Mouse (Mus musculus) CD8-positive naive resting alpha-beta T cell, adult 57 days (primary cell): ENCODE data around the gene Adcy7. TPM values are rescaled to one million over a fixed set of nuclear protein-coding genes. Genes with fewer than 3 reads are reported as not detected.

Experiments
- total RNA-seq: library from RNA; stranded (reverse); gene quantifications from one replicate; pipeline ENCODE4 v1.2.4, GENCODE M21; 2023

Gene Adcy7
- total RNA-seq: 251 TPM

GRCm38 (mm10) chr8:88272231-88273050, at the start of gene Adcy7:
Adcy7 (plus strand) TSS chr8:88272403.

DNA sequence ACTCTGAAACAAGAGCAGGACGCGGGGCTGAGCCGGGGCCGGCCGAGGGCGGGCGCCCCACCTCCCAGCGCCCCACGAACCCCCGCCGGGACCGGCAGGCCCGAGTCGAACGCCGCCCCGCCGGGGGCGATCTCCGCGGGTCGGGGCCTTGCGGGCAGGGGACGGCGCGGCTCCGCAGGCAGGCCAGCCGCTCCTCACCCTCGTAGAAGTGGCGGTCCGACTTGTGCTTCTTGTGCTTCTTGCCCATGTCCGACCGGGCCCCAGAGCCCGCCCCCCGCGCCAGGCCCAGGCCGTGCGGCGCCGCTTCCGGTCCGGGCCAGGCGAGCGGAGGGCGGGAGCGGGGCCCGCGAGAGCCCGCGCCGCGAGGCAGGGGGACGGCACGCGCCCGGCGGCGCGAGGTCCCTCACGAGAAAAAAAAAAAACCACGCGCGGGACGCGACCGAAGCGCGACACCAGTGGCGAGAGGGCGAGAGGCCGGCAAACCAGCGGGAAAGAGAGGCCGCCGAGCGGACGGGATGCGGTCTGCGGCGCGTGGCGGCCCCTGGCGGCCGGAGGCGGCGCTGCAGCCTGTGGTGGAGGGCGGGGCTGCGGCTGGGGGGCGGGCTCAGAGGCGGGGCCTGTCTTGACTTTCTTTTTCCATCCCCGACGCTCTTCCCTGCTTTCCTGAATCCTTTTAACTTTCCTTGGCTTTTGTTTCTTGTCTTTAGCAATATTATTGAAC, 89.7 kb downstream of the Adcy7 start, which contains the start of gene Brd7:
Gene Brd7, minus strand, starts transcription at position 487 of the 721 bp plus-strand sequence.

Other genes with a start within 250 kb of the Adcy7 start
- 21.7 TPM for gene Cnep1r1, start 153.6 kb upstream of the Adcy7 start, total RNA-seq
- gene Heatr3, start 134.5 kb upstream of the Adcy7 start, total RNA-seq: 31.8 TPM
- gene Tent4b, start 73.2 kb upstream of the Adcy7 start, total RNA-seq: 68.8 TPM
- gene Brd7, start 89.8 kb downstream of the Adcy7 start, total RNA-seq: 56.0 TPM
- not detected for gene Nkd1, start 249.0 kb downstream of the Adcy7 start, total RNA-seq